12 mouse cellular contexts compared by ENCODE assay signal in genomic region chr13:59210828-59211227, GRCm38 (mm10).
DNase-seq lines count a peak whose midpoint lies in the region; ATAC-seq and TF ChIP-seq lines count a peak whose summit lies in the region.
"Had no signal": no experiment of that assay in that cellular context is flagged by ENCODE, and none has a peak within 500 bp of the region (broad histone marks: within the 10 kb centered on the region; RNA-seq: fewer than 3 reads in every experiment).

No protein-coding gene starts in this region.

- no peak overlapping the region for H3K4me2 ChIP-seq in hindbrain, embryonic 11.5 days (replicated peaks; ENCODE audit: low read depth, low read length)
- no peak overlapping the region for H3K4me2 ChIP-seq in hindbrain, embryonic 14.5 days (replicated peaks)
- no peak overlapping the region for H3K4me2 ChIP-seq in midbrain, embryonic 16.5 days (ENCODE audit: low read length)
- H3K4me2 ChIP-seq: heart, embryonic 11.5 days; hindbrain, embryonic 13.5 days; limb, embryonic 13.5 days had no signal

- H3K27me3 ChIP-seq in hindbrain, embryonic 11.5 days (ENCODE audit: control insufficient read depth, insufficient read depth, low read length) = no peaks in the 10 kb centered on the region
- H3K27me3 ChIP-seq in hindbrain, embryonic 14.5 days (ENCODE audit: control insufficient read depth, insufficient read depth, low read length) = no peaks in the 10 kb centered on the region
- H3K27me3 ChIP-seq in midbrain, embryonic 10.5 days (ENCODE audit: low read depth, poor library complexity, severe bottlenecking) = no peaks in the 10 kb centered on the region
- no peaks in the 10 kb centered on the region for H3K27me3 ChIP-seq in midbrain, embryonic 16.5 days (ENCODE audit: control insufficient read depth, insufficient read depth, low read depth, low read length)
- H3K27me3 ChIP-seq in Patski = peaks cover 3% of the 10 kb centered on the region
- H3K27me3 ChIP-seq: hindbrain, embryonic 13.5 days had no signal

- no peaks in the 10 kb centered on the region for H3K36me3 ChIP-seq in hindbrain, embryonic 11.5 days (ENCODE audit: control insufficient read depth, insufficient read depth, low read length)
- no peaks in the 10 kb centered on the region for H3K36me3 ChIP-seq in hindbrain, embryonic 14.5 days (replicated peaks; ENCODE audit: control insufficient read depth, insufficient read depth)
- H3K36me3 ChIP-seq in midbrain, embryonic 10.5 days = no peaks in the 10 kb centered on the region
- no peaks in the 10 kb centered on the region for H3K36me3 ChIP-seq in midbrain, embryonic 16.5 days (ENCODE audit: control insufficient read depth, insufficient read depth, low read length)
- H3K36me3 ChIP-seq: hindbrain, embryonic 13.5 days; limb, embryonic 13.5 days had no signal

- CTCF ChIA-PET in Patski (lab: Charles Lee) = no interaction called here

- H3K9me3 ChIP-seq in hindbrain, embryonic 11.5 days (ENCODE audit: control insufficient read depth, low read length) = no peaks in the 10 kb centered on the region
- no peaks in the 10 kb centered on the region for H3K9me3 ChIP-seq in hindbrain, embryonic 14.5 days (ENCODE audit: control insufficient read depth, low read length)
- H3K9me3 ChIP-seq in midbrain, embryonic 10.5 days (replicated peaks) = no peaks in the 10 kb centered on the region
- H3K9me3 ChIP-seq in midbrain, embryonic 16.5 days (replicated peaks; ENCODE audit: control insufficient read depth, low read length, poor library complexity, severe bottlenecking) = no peaks in the 10 kb centered on the region
- H3K9me3 ChIP-seq: hindbrain, embryonic 13.5 days; limb, embryonic 13.5 days had no signal

- in situ Hi-C loops in Patski (cut with MboI; ENCODE audit: low pct_unique_long_range_greater_than_20kb) = no loop called here

- no peak overlapping the region for H3K9ac ChIP-seq in hindbrain, embryonic 11.5 days (ENCODE audit: low read depth, low read length)
- no peak overlapping the region for H3K9ac ChIP-seq in hindbrain, embryonic 14.5 days
- H3K9ac ChIP-seq in midbrain, embryonic 16.5 days (ENCODE audit: low read depth, low read length) = no peak overlapping the region
- H3K9ac ChIP-seq: hindbrain, embryonic 13.5 days; limb, embryonic 13.5 days had no signal

- DNase-seq in hindbrain, embryonic 11.5 days (ENCODE audit: low spot score) = peak; percentile 29
- no peak for DNase-seq in hindbrain, embryonic 14.5 days (ENCODE audit: low spot score)
- DNase-seq in midbrain, embryonic 10.5 days (ENCODE audit: low spot score) = peak; percentile 22
- DNase-seq in Patski (ENCODE audit: low read depth, low spot score) = no peak
- DNase-seq in retina, postnatal 1 day = no peak
- DNase-seq: thymus, postnatal 14 days had no signal

- no peak for ATAC-seq in hindbrain, embryonic 11.5 days (ENCODE audit: low FRiP score)
- no peak for ATAC-seq in hindbrain, embryonic 14.5 days (ENCODE audit: low FRiP score)
- ATAC-seq in midbrain, embryonic 16.5 days = no peak
- no peak for ATAC-seq in Patski
- 0 out of 2 replicates have a peak, but pooled peaks have one; percentile 33 for ATAC-seq in megakaryocyte, adult 5-6 weeks (ENCODE audit: poor library complexity, severe bottlenecking)

- 58% methylated on average over 5 of the region's 5 CpGs for WGBS in hindbrain, embryonic 11.5 days
- 55% methylated on average over 5 of the region's 5 CpGs for WGBS in hindbrain, embryonic 14.5 days
- 54% methylated on average over 5 of the region's 5 CpGs for WGBS in midbrain, embryonic 10.5 days
- WGBS in midbrain, embryonic 16.5 days = 63% methylated on average over 5 of the region's 5 CpGs

- H3K4me1 ChIP-seq in hindbrain, embryonic 11.5 days (replicated peaks; ENCODE audit: control insufficient read depth, insufficient read depth, low read length) = no peaks in the 10 kb centered on the region
- no peaks in the 10 kb centered on the region for H3K4me1 ChIP-seq in hindbrain, embryonic 14.5 days (replicated peaks; ENCODE audit: control insufficient read depth, insufficient read depth, low read length)
- H3K4me1 ChIP-seq in midbrain, embryonic 10.5 days = peaks cover 14% of the 10 kb centered on the region
- no peaks in the 10 kb centered on the region; the same call in 1 of the 2 replicates for H3K4me1 ChIP-seq in midbrain, embryonic 16.5 days (ENCODE audit: control insufficient read depth, insufficient read depth, low read length)
- H3K4me1 ChIP-seq: hindbrain, embryonic 13.5 days; limb, embryonic 13.5 days had no signal

- peak; percentile 34 for TF ChIP-seq CTCF in Patski (IDR thresholded peaks at IDR 0.05)

- no peak overlapping the region for H3K27ac ChIP-seq in hindbrain, embryonic 11.5 days (ENCODE audit: low read depth, low read length)
- H3K27ac ChIP-seq in hindbrain, embryonic 14.5 days = no peak overlapping the region
- 0 out of 2 replicates have a peak overlapping the region, but pooled peaks have one; percentile 46 for H3K27ac ChIP-seq in midbrain, embryonic 10.5 days (replicated peaks)
- no peak overlapping the region for H3K27ac ChIP-seq in midbrain, embryonic 16.5 days (ENCODE audit: low read length)
- H3K27ac ChIP-seq: hindbrain, embryonic 13.5 days; limb, embryonic 13.5 days; macrophage had no signal

- H3K4me3 ChIP-seq in hindbrain, embryonic 11.5 days (ENCODE audit: low read depth, low read length) = no peak overlapping the region
- H3K4me3 ChIP-seq in hindbrain, embryonic 14.5 days (replicated peaks; ENCODE audit: low read length) = no peak overlapping the region
- no peak overlapping the region for H3K4me3 ChIP-seq in midbrain, embryonic 10.5 days
- no peak overlapping the region for H3K4me3 ChIP-seq in midbrain, embryonic 16.5 days (ENCODE audit: low read depth, low read length)
- H3K4me3 ChIP-seq: hindbrain, embryonic 13.5 days; limb, embryonic 13.5 days had no signal

- POLR2A ChIA-PET in Patski (lab: Charles Lee) = no interaction called here

Comparison
In these comparisons a context has a peak if more than half of its experiments do, and no peak if none do; other contexts are left out.
1. DNase-seq: peak in hindbrain, embryonic 11.5 days (single experiment) and midbrain, embryonic 10.5 days (single experiment); none in hindbrain, embryonic 14.5 days (single experiment), Patski (single experiment) and retina, postnatal 1 day (single experiment).